Mouse (Mus musculus): Measurements from ENCODE around the gene Gm21149. TPM values are rescaled to one million over a fixed set of nuclear protein-coding genes. Genes with fewer than 3 reads are reported as not detected.
"Not testable (repeated sequence)": the region's sequence is repeated elsewhere in the genome, so short reads cannot be mapped to it uniquely, and the experiment has no call there.

Gene Gm21149
- not detected in 2 replicates for polyA plus RNA-seq (2014; fragmentation: Nextera tagmentation; extraction: Ambion mirVana)

DNA sequence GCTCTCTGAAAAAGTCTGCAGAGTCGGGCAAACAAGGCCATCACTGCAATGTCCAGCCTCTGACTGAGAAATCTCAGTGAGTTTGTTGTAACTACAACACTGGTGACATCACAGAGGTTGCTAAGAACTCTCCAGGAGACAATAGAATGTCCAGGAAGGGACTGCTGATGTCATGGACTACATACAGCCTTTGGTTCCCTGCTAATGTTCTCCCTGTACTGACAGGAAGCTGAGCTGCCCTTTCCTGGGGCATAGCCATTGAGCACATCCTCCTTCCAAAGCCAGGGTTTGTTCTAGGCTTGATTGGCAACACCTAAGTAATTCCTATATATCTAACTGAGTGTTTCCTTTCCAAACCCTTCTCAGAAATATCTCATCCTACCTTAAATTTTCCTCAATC lies at the start of gene Gm21149:
Gm21149 (minus strand) TSS at position 101 of the 400 bp plus-strand sequence.
- not testable (repeated sequence) for H3K9ac ChIP-seq (ENCODE audit: low read depth, low read length); H3K27me3 ChIP-seq (replicated peaks; ENCODE audit: control insufficient read depth, insufficient read depth, low read length); H3K4me1 ChIP-seq (ENCODE audit: control insufficient read depth, insufficient read depth, low read length); H3K27ac ChIP-seq (replicated peaks; ENCODE audit: low read depth, low read length); H3K9me3 ChIP-seq (ENCODE audit: control insufficient read depth, low read length); DNase-seq (ENCODE audit: low spot score); H3K36me3 ChIP-seq (ENCODE audit: control insufficient read depth, insufficient read depth, low read length); H3K4me3 ChIP-seq (ENCODE audit: low read depth, low read length); ATAC-seq (ENCODE audit: low read depth); H3K4me2 ChIP-seq (ENCODE audit: low read depth, low read length)
- 64% methylated on average over 1 of the region's 1 CpGs for WGBS

DNA sequence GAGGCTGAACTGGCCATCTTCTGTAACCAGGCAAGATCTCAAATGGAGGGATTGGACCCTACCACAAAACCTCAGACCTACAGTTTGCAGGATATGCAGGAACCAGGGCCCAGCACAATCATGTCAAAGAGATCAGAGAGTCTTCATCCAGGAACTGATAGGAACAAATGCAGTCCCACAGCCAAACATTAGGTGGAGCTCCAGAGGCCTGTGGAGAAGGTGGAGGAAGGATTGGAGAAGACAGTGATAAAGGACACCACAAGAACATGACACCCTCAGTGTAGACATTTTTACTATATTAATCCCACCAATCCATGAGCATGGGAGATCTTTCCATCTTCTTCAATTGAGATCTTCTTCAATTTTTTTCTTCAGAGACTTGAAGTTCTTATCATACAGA lies 46.1 kb upstream of the Gm21149 start:
- not testable (repeated sequence) for ATAC-seq (ENCODE audit: low read depth); H3K4me2 ChIP-seq (ENCODE audit: low read depth, low read length); H3K9ac ChIP-seq (ENCODE audit: low read depth, low read length); H3K4me1 ChIP-seq (ENCODE audit: control insufficient read depth, insufficient read depth, low read length); H3K27ac ChIP-seq (replicated peaks; ENCODE audit: low read depth, low read length); H3K36me3 ChIP-seq (ENCODE audit: control insufficient read depth, insufficient read depth, low read length); DNase-seq (ENCODE audit: low spot score); H3K4me3 ChIP-seq (ENCODE audit: low read depth, low read length); H3K27me3 ChIP-seq (replicated peaks; ENCODE audit: control insufficient read depth, insufficient read depth, low read length); H3K9me3 ChIP-seq (ENCODE audit: control insufficient read depth, low read length)

DNA sequence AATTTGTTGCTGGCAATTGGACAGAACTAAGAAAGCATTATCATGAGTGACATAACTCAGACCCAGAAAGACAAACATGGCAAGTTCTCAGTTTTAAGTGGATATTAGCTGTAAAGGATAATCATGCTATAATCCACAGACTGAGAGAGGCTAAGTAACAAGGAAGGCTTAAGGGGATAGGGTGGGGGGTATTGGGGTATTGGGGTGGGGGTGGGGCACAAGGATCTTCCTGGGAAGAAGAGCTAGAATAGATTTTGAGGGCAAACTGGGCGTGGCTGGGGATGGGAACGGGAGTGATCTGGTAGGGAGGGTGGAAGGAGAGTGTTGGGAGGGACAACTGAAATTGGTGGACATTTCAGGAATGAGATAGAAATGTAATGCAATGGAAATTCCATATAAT lies 45.7 kb upstream of the Gm21149 start:
- H3K4me2 ChIP-seq (ENCODE audit: low read depth, low read length); H3K36me3 ChIP-seq (ENCODE audit: control insufficient read depth, insufficient read depth, low read length); H3K27me3 ChIP-seq (replicated peaks; ENCODE audit: control insufficient read depth, insufficient read depth, low read length); ATAC-seq (ENCODE audit: low read depth); H3K9me3 ChIP-seq (ENCODE audit: control insufficient read depth, low read length); H3K4me1 ChIP-seq (ENCODE audit: control insufficient read depth, insufficient read depth, low read length); H3K9ac ChIP-seq (ENCODE audit: low read depth, low read length); H3K27ac ChIP-seq (replicated peaks; ENCODE audit: low read depth, low read length); H3K4me3 ChIP-seq (ENCODE audit: low read depth, low read length); DNase-seq (ENCODE audit: low spot score): not testable (repeated sequence)
- WGBS = 38% methylated on average over 2 of the region's 2 CpGs

DNA sequence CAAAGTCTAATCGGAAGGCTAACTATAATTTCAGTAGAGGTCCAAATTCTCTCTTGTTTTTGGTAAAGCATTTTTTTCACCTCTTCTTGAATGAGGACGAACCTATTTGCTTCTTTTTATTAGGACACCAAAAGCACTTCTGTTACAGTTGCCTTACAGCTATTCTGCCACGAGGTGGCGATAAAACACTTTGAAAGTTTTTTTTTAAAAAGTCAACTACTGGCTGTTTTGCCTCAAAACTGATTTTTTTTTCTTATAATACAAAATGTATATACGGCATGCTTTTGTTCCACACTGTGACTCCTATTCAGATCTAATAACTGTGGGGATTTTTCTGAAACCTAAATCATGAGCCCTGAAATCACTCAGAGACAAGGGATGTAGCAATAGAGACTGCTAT lies 44.1 kb upstream of the Gm21149 start:
- not testable (repeated sequence) for DNase-seq (ENCODE audit: low spot score); H3K9me3 ChIP-seq (ENCODE audit: control insufficient read depth, low read length); H3K9ac ChIP-seq (ENCODE audit: low read depth, low read length); H3K36me3 ChIP-seq (ENCODE audit: control insufficient read depth, insufficient read depth, low read length); ATAC-seq (ENCODE audit: low read depth); H3K4me2 ChIP-seq (ENCODE audit: low read depth, low read length); H3K27ac ChIP-seq (replicated peaks; ENCODE audit: low read depth, low read length); H3K4me1 ChIP-seq (ENCODE audit: control insufficient read depth, insufficient read depth, low read length); H3K4me3 ChIP-seq (ENCODE audit: low read depth, low read length); H3K27me3 ChIP-seq (replicated peaks; ENCODE audit: control insufficient read depth, insufficient read depth, low read length)
- 22% methylated on average over 5 of the region's 5 CpGs for WGBS

DNA sequence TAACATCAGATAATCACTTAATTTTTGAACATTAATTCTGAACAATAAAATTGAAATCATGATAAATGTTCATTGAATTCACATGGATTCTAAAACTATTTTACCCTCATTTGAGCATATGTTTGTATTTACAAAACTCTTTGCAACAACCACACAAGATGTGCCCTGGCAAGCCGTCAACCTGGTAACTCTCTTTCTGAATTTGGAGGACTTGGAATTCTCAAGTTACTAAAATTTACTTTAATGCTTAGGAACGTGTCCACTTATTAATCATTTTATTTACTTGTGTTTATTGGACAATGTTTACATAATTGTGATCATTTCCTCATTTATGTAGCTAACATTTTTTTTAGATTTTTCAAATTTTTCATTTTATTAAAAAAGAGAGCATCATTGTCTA lies 40.8 kb upstream of the Gm21149 start:
- ATAC-seq (ENCODE audit: low read depth); H3K4me3 ChIP-seq (ENCODE audit: low read depth, low read length); H3K9ac ChIP-seq (ENCODE audit: low read depth, low read length); H3K4me1 ChIP-seq (ENCODE audit: control insufficient read depth, insufficient read depth, low read length); H3K27ac ChIP-seq (replicated peaks; ENCODE audit: low read depth, low read length); DNase-seq (ENCODE audit: low spot score); H3K27me3 ChIP-seq (replicated peaks; ENCODE audit: control insufficient read depth, insufficient read depth, low read length); H3K36me3 ChIP-seq (ENCODE audit: control insufficient read depth, insufficient read depth, low read length); H3K4me2 ChIP-seq (ENCODE audit: low read depth, low read length): not testable (repeated sequence)
- WGBS = 68% methylated on average over 2 of the region's 2 CpGs
- peaks cover 13% of the 10 kb centered on the region for H3K9me3 ChIP-seq (ENCODE audit: control insufficient read depth, low read length)

DNA sequence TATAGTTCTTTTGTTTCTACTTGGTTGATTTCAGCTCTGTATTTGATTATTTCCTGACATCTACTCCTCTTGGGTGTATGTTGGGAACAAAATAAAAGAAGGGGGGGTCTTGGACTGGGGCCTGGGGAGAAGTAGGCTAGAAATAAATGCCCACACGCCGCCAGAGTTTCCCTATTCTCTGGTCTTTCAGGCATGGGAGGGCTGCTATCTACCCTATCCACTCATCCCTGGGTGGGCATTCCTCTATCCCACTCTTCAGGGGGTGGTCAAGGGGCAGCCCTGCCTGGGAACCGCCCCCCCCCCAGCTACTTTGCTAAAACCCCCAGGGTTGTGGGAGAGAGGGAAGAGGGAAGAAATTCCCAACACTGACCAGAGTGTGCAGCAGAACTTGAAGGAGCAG lies 35.9 kb upstream of the Gm21149 start:
- not testable (repeated sequence) for H3K27me3 ChIP-seq (replicated peaks; ENCODE audit: control insufficient read depth, insufficient read depth, low read length); H3K4me3 ChIP-seq (ENCODE audit: low read depth, low read length); H3K9ac ChIP-seq (ENCODE audit: low read depth, low read length); H3K4me1 ChIP-seq (ENCODE audit: control insufficient read depth, insufficient read depth, low read length); H3K4me2 ChIP-seq (ENCODE audit: low read depth, low read length); DNase-seq (ENCODE audit: low spot score); ATAC-seq (ENCODE audit: low read depth); H3K27ac ChIP-seq (replicated peaks; ENCODE audit: low read depth, low read length); H3K36me3 ChIP-seq (ENCODE audit: control insufficient read depth, insufficient read depth, low read length)
- peaks cover 20% of the 10 kb centered on the region for H3K9me3 ChIP-seq (ENCODE audit: control insufficient read depth, low read length)
- WGBS = 69% methylated on average over 3 of the region's 3 CpGs

DNA sequence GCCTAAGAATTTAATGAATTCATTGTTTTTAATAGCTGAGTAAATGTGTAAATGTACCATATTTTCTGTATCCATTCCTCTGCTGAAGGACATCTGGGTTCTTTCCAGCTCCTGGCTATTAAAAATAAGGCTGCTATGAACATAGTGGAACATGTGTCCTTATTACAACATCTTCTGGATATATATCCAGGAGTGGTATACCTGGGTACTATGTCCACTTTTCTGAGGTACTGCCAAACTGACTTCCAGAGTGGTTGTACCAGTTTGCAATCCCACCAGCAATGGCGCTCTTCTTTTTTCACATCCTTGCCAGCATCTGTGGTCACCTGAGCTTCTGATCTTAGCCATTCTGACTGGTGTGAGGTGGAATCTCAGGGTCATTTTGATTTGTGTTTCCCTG lies 33.6 kb upstream of the Gm21149 start:
- ATAC-seq (ENCODE audit: low read depth); H3K9ac ChIP-seq (ENCODE audit: low read depth, low read length); DNase-seq (ENCODE audit: low spot score); H3K4me2 ChIP-seq (ENCODE audit: low read depth, low read length); H3K4me1 ChIP-seq (ENCODE audit: control insufficient read depth, insufficient read depth, low read length); H3K36me3 ChIP-seq (ENCODE audit: control insufficient read depth, insufficient read depth, low read length); H3K27me3 ChIP-seq (replicated peaks; ENCODE audit: control insufficient read depth, insufficient read depth, low read length); H3K27ac ChIP-seq (replicated peaks; ENCODE audit: low read depth, low read length); H3K4me3 ChIP-seq (ENCODE audit: low read depth, low read length): not testable (repeated sequence)
- peaks cover 24% of the 10 kb centered on the region for H3K9me3 ChIP-seq (ENCODE audit: control insufficient read depth, low read length)
- WGBS = 80% methylated on average over 1 of the region's 1 CpGs

DNA sequence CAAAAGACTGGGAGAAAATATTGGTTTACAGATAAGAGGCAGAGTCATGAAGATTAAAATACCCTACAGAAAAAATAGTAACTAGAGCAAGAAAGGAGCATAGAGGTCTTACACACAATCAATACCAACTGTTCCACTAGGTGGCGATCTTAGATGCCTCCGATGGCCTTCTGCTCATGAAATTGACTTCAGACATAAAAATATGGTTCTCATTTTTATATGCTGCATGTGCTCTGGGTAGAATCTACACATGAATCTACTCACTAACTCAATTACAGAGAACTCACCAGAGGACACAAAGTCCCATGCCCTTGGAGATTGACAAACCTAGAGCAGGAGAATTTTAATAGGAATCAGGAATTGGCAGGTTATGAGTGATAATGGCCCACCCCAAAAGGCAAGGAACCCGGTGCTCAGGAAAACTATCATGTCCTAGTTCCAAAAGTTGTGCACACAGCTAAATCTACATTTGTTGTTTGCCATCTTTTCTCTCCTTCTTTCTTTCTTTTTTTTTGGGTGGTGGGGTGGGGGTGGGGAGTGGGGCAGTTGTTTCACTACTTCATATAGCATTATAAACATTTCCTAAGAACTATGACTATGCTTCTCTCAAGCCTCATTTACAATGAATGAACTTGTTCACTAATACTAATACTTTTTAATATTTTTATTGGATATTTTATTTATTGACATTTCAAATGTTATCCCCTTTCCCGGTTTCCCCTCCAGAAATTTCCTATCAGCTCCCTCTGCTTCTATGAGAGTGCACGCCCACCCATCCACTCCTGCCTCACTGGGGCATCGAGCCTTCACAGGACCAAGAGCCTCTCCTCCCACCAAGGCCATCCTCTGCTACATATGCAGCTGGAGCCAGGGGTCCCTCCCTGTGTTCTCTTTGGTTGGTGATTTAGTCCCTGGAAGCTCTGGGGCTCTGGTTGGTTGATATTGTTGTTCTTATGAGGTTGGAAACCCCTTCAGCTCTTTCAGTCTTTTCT lies 32.4 kb upstream of the Gm21149 start:
- not testable (repeated sequence) for ATAC-seq (ENCODE audit: low read depth); H3K27me3 ChIP-seq (replicated peaks; ENCODE audit: control insufficient read depth, insufficient read depth, low read length); H3K36me3 ChIP-seq (ENCODE audit: control insufficient read depth, insufficient read depth, low read length); H3K4me1 ChIP-seq (ENCODE audit: control insufficient read depth, insufficient read depth, low read length); H3K4me2 ChIP-seq (ENCODE audit: low read depth, low read length); H3K9ac ChIP-seq (ENCODE audit: low read depth, low read length); H3K4me3 ChIP-seq (ENCODE audit: low read depth, low read length); DNase-seq (ENCODE audit: low spot score); H3K27ac ChIP-seq (replicated peaks; ENCODE audit: low read depth, low read length)
- 65% methylated on average over 6 of the region's 6 CpGs for WGBS
- H3K9me3 ChIP-seq (ENCODE audit: control insufficient read depth, low read length) = peaks cover 24% of the 10 kb centered on the region
